Mouse (Mus musculus) heart, adult 11 months (tissue): ENCODE data around the gene Lrrc32.

Experiments used
- DNase-seq: peaks from one replicate; pipeline ENCODE4 v3.0.0; 2022

The Lrrc32 gene

GRCm38 (mm10) chr7:98489623-98490084 is 571 bp downstream of the Lrrc32 start:
- DNase-seq = peak; percentile 99

GRCm38 (mm10) chr7:98490328-98490727 is 1.2 kb downstream of the Lrrc32 start:
- peak; percentile 93 for DNase-seq

GRCm38 (mm10) chr7:98490911-98491310 is 1.8 kb downstream of the Lrrc32 start:
- DNase-seq = peak; percentile 90

DNA sequence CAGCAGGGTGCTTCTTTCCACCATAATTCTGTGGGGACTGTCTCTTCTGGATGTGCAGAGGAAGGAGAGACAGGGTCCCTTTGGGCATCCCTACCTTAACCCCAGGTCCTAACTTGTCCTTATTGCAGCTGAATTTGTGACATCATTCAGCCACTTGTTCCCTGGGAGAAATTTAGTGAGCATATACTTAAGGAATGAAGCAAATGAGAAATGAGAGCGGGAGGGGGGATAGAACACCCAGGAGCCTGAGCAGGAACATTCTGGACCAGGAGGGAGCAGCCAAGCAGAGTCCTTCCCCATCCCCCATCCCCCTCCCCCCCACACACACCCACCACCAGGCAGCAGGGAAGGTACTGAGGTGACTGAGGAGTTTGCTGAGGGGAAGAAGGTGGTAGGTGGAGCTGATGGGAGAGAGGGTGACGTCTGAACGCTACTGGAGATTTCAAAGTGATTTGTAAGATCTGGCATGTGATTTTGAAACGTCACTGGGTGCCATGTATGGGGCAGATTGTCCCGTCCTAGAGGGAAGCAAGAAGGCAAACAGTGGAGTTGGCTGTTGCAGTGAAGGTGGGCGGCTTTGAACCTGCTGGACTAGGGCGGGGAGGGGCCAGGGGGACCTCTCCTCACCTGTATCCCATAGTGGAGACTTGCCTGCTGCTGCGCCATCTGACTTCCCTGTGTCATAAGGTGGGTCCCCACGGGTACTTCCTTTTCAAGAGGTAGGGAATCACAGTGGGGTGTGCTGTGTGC is 2.5 kb downstream of the Lrrc32 start:
- DNase-seq = peak; percentile 94

- peak; percentile 94 for DNase-seq
Measured at GRCm38 (mm10) chr7:98492331-98492730, 3.2 kb downstream of the Lrrc32 start.

- peak; percentile 97 for DNase-seq
Measured at GRCm38 (mm10) chr7:98493307-98493706, 4.2 kb downstream of the Lrrc32 start.

DNA sequence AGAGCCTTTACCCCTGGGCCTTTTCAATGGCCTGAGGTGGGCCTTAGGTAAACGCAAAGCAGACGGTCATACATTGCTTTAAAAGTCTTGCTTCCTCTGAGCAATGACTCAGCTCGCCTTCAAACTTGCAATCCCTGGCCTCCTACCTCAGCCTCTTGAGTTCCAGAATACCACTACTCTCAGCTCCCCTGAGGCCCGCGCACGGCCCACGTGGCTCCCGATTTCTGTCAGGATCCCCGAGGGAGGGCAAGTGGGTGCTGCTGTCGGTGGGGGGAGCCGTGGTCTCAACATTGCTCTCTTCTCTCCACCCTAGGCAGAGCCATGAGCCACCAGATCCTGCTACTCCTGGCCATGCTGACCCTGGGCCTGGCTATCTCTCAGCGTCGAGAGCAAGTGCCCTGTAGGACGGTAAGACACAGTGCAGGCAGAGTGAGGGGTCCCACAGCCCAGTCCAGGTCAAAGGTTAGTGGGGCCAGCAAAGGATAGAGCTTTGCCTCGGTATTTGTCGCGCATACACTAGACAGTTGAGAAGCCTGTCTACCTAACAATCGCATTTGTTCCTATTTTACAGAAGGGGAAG is 4.9 kb downstream of the Lrrc32 start:
- peak; percentile 93 for DNase-seq

DNA sequence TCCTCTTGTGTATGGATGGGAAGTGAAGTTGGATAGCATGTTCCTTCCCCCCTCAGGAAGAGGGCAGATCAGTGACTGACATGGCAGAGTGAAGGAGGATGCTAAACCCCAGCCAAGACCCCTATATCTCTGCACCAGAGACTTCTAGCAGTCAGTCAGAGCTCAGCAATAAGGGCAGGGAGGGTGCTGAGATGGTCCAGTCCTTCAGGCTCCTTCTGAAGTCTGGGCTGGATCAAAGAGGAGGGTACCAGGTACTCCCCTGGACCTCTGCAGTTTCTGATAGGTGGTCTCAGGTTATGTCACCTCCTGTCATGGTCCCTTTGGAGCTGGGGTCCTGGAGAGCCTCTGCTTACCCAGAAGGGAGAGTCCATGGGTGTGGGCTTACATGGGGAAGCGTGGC is 6.5 kb downstream of the Lrrc32 start:
- DNase-seq = peak; percentile 90

DNA sequence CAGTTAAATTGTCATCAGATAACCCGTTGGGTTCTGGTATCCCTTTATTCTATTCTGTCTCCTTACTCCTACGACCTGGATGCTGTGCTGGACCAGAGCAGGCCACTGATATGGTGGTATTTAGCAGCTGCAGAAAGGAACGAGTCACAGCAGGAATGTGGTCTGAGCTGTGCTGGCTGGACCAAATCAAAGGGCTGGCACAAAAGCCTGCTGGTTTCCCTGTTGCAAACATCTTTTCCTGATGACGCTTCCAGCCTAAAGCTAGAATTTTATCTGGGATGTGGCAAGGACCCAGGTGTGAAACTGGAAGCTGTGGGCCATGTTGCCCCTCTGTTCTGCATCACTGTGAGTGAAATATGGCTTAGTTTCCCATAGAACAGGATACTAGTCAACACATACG is 8.4 kb downstream of the Lrrc32 start:
- DNase-seq = peak; percentile 85

- peak; percentile 91 for DNase-seq
Measured at GRCm38 (mm10) chr7:98498101-98498500, 9.0 kb downstream of the Lrrc32 start.

GRCm38 (mm10) chr7:98498656-98499560 is 9.8 kb downstream of the Lrrc32 start:
- peak; percentile 93 for DNase-seq

GRCm38 (mm10) chr7:98499561-98500292 is 10.6 kb downstream of the Lrrc32 start:
- DNase-seq = peak; percentile 96

DNA sequence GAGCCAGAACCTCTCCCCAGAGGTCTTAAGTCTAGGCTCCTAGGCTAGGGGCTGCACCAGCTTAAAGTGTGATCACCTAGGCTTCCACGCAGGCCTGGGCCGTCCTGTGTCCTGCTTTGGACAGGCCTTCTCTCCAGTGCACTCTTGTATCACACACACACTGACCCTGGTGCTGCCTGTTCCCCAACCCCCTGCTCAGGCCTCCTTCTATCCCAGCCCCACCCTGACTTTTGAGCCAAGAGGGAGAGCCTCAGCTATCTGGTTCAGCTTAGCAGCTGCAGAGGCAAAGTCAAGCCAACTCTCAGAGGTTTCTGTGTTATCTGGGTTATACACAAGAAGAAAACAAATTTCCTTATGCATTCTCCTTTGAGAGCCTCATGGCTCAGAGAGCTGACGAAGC is 11.4 kb downstream of the Lrrc32 start:
- peak; percentile 99 for DNase-seq

DNA sequence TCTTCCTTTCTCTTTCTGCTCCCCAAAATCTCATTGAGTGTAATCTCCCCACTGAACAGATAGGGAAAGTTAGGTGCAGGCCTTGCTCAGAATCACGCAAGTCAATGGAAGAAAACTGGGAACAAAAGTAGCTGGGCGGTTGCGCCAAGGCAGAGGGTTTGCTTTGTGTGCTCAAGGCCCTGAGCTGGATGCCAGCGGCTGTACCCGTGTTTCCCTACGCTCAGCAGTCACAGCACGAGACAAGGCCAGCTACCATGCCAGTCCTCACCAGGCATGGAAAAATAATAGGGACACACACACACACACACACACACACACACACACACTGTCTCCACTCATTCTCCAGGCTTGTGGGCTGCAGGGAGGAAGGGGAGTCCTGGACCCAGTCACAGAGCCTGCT is 12.0 kb downstream of the Lrrc32 start:
- DNase-seq = peak; percentile 90

- DNase-seq = peak; percentile 94
Measured at GRCm38 (mm10) chr7:98502921-98503320, 13.8 kb downstream of the Lrrc32 start.

DNA sequence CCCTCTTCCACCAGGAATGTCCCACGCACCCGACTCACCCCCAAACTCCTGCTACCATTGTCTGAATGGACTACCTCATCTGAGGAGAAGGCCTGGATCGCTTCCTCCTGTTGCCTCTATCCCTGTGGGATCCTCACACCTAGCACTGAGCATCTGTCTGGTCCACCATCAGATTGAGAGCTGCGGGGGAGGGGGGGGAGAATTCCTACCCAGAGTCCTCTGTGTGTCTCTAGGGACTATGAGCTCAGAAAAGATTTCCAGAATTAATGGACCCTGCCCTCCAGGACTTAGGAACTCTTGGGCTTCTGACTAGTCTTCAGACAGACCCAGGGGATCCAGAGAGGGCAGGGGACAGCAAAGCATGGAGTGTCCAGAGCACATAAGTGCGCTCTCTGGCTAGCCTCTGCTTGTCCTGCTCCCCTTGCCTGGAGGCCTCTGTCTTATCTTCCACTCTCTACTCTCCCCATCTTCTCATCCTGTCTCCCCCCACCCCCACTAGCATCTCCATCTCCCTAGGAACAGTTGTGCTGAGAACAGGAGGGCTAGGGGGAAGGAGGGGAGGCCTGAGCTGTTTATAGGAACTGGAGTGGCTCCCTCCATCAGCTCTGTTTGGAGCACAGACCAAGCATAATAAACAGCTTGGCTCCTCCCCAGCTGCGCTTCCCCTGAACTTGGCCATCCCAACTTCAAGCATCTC is 15.0 kb downstream of the Lrrc32 start:
- peak; percentile 98 for DNase-seq

GRCm38 (mm10) chr7:98504726-98505314 is 15.7 kb downstream of the Lrrc32 start:
- peak; percentile 98 for DNase-seq

- peak; percentile 87 for DNase-seq
Measured at GRCm38 (mm10) chr7:98505664-98506063, 16.6 kb downstream of the Lrrc32 start.

DNA sequence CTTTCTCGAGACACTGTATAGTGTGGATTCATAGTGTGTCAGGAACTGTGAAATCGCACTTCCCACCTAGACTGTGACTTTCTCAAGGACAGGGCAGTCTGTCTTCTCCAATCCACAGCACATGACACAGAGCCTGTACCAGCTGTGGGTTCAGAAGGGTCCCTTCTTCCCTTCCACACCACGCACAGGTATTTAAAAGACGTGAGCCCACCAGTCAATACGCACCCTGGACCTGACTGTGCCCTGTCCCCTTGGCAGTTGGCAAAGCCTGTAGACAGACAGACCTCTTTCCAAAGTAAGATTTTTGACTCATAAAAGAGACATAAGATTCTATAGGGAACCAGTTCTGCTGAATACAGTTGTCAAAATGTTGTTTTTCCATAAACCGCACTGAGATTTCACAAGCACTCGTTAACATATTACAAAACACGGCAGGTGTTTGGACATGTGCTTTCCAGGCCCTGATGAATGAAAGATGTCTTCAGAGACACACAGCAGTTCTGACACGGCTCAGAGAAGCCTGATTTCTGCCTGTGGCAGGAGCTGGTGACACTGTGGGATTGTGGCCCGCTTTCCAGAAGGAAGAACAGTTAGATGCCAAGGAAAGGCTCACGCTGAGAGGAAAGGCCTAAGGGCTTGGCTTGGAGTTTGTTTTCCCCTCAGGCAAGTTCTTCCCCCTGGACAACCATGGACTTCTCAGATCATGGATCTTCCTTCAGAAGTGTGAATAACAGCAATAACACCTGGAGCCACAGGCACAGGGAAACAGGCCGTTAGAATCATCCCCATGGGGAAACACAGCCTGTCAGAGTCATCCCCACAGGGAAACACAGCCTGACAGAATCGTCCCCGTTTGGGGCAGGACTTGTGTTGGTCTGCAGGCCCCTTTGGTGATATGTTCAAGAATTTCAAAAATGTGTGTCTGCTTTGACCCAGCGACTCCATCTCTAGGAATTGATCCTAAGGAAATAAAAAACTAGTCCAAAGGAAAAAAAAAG is 22.2 kb downstream of the Lrrc32 start:
- peak; percentile 87 for DNase-seq

DNA sequence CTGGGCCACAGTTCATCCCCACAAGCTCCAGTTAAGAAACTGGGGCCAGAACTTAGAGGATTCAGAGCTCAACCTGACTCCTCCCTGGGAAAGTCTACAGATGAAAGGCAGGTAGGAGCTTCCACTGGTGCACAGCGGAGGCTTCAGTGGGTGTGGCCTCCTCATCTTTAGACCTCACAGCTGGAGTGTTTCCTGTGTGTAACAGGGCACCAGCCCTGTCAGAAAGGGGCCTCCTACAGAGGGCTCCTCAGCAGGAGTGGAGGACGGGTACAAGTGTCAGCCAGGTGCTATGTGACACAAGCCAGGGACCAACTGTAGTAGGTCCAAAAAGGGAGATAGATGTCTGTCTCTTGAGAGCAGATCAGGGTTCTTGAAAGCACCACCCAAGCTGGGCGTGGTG is 24.2 kb downstream of the Lrrc32 start:
- DNase-seq = peak; percentile 85
